Mouse (Mus musculus): ENCODE measurements around the gene Copz1.
A peak's percentile ranks its signal among the peaks of the same experiment; 100 is the strongest.
"Not testable (repeated sequence)": the region's sequence is repeated elsewhere in the genome, so short reads cannot be mapped to it uniquely, and the experiment has no call there.

Gene Copz1

GRCm38 (mm10) chr15:103252660-103253059, 19.9 kb upstream of the Copz1 start:
- no peak for DNase-seq (ENCODE audit: low spot score)

DNA sequence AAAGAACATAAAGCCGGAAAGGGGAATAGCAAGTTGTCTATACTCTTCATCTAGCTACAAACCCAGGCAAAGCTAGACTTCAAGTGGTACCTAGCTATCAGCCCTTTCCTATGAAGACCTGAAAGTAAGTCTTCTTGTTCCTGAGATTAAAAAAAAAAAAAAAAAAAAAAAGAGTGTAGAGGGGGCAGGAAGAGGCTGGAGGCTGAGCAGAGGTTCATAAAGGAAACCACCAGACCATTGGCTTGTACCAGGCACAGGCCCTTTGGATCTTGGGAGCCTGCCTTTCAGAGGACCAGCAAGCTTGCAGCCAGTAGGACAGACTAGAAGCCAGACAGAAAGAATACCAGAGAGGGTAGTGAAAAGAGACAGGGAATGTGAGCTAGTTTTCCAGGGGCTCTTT, 19.2 kb upstream of the Copz1 start:
- DNase-seq (ENCODE audit: low spot score) = no peak

DNA sequence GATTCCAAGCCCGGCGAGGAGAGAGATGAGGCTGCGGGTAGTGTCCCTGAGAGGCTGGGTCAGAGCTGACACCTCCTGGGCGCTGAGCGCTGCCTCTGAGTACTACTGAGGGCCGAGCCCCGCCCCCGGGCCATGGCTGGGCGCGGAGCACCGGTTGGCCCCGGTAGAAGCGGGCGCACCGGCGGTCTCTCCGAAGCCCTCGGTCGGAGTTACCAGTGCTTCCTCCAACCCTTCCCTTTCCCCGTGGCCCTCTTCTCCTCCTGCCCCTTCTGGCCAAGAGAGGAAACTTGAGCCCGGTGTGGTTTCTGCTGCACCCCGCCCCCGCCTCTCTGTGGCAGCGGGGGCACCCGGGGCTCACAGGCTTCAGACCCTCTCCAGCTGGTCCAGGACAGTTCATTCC, 17.3 kb upstream of the Copz1 start:
- no peak for DNase-seq (ENCODE audit: low spot score)

DNA sequence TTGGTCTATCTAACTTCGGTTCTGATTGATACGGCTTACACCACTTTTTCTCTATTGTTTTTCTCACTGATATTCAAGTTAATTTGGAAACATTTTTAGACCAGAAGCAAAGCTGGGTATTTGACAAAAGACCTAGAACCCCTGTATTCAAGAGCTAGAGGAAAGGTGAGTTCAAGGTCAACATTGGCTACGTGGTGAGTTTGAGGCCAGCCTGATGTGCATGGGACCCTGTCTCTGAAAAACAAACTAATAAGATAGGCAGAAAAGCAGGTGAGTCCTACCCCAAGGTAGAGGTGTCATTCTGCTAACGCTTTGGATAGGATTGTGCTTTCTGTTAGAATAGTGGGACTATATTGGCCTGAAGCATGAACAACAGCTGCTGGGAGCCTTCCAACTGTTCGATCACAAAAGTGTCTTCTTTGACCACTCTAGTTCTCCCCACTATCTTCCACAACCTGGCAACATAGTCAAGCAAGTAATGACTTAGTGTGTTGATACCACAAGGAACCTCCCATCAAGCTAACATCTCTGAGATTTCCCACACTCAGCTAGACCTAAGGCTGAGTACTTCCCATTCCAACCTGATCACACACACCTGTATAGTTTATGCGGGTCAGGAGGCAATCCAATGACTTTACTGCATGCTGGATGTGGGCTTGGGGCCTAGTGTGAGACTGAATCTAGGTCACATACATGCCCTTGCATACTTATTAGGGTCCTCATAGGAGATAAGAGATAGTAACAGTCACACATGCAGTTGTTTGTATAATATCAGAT, 16.1 kb upstream of the Copz1 start:
- no peak for DNase-seq (ENCODE audit: low spot score)

- DNase-seq (ENCODE audit: low spot score) = peak; percentile 98
Measured at GRCm38 (mm10) chr15:103257790-103258728, 14.5 kb upstream of the Copz1 start, which contains the start of gene Nfe2. TSS of gene Nfe2 (minus strand) at chr15:103258403.

DNA sequence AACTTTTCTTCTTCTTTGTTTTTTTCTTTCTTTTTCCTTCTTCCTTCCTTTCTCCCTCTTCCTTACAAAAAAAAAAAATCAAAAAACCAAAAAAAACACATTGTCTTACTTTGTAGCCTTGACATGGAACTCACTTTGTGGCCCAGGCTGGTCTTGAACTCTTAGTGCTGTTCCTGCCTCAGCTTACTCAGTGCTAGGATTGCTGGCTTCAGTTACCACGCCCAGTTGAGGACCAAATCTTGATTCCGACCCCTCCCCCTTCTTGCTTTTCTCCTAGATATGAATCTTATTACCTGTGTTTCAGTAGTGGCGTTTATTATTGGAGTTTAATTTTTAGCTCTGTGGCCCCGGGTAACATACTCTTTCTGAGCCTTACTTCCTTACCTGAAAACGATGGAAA, 13.4 kb upstream of the Copz1 start:
- no peak for DNase-seq (ENCODE audit: low spot score)

DNA sequence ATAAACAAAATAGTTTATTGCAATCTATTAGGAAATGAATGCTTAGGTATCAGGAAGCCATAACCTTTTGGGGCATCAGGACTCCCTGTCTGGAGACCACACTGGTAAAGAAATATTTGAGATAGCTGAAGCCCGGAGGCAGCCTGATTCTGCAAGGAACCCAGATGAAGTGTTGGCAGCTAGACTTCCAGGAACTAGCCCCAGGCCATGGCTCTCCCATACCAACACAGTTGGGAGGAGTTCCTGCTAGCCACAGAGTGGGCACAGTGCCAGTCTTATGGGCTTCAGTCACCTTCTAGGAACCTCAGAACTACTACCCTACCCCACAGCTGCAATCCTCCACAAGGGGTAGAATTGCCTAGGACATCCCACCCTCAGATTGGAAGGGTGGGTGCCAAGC, 12.5 kb upstream of the Copz1 start:
- no peak for DNase-seq (ENCODE audit: low spot score)

DNA sequence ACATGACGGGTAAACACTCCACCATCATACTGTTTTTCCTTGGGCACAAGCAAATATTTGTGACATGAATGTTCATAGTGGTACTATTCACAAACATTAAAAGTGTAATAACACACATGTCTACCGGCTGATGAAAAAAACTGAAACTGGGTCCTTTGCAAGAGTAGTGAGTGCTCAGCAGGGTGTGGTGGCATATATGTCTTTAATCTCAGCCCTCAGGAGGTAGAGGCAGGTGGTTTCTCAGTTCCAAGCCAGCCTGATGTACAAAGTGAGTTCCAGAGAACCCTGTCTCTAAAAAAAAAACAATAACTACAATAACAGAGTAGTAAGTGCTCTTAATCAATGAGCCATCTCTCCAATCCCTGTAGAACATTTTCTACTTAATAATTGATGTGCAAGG, 7.7 kb upstream of the Copz1 start:
- DNase-seq (ENCODE audit: low spot score) = no peak

DNA sequence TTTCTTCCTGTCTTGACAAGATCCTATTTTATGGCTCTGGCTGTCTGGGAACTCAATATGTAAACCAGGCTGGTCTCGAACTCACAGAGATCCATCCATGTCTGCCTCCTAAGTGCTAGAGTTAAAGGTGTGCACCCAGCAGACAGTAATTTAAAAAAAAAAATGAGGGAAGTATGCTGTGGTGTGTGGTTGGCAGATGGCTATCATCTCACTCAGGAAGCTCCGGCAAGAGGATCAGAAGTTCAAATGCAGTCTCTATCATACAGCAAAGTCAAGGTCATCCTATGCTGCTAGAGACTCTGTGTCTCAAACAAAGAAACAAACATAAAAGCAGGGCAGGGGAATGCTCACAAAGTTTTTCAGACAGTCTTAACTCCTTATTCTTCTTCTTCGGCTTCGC, 3.6 kb upstream of the Copz1 start:
- no peak for DNase-seq (ENCODE audit: low spot score)

- DNase-seq (ENCODE audit: low spot score) = not testable (repeated sequence)
Measured at GRCm38 (mm10) chr15:103275943-103276342, 3.4 kb downstream of the Copz1 start.

DNA sequence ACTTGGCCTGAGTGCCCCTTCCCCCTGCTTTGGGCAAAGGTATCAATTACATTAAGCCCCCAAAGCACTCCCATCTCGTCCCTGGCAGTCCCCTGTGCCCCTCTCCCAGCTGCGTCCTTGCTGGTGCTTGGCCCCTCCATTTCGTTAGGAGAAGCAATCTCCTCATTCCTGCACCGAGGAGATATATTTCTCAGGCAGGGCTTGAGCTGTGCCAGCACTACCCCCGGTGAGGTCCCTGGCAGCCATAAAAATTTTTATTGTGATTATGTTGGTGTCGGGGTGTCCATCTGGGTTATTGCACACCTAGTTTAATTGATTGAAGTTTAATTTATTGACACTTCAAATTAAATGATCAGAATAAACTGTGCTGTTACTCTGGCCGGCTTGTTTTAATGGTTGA, 5.4 kb downstream of the Copz1 start:
- no peak for DNase-seq (ENCODE audit: low spot score)

- DNase-seq (ENCODE audit: low spot score) = no peak
Measured at GRCm38 (mm10) chr15:103279750-103280149, 7.2 kb downstream of the Copz1 start.

GRCm38 (mm10) chr15:103280817-103281464, 8.4 kb downstream of the Copz1 start:
- DNase-seq (ENCODE audit: low spot score) = peak; percentile 73

GRCm38 (mm10) chr15:103281465-103282205, 9.1 kb downstream of the Copz1 start:
- no peak for DNase-seq (ENCODE audit: low spot score)

- DNase-seq (ENCODE audit: low spot score) = no peak
Measured at GRCm38 (mm10) chr15:103284066-103284465, 11.6 kb downstream of the Copz1 start.

DNA sequence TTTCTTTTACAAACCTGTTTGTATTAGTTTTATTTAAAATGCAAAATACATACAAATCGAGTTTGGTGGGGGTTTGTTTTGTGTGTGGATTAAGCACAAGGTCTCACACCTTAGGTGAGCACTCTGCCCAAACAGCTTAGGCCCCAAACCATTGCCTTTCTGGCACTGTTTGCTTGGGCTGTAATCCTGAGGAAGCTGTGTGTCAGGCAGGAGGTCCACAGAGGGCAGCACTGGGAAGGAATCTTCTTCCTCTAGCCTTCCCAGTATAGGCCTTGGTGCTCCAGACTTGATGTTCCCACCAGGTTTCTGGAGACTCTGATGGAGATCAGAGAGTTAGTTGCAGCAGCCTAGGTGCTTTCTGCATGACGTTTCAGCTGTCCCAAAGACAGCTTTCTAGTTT, 12.1 kb downstream of the Copz1 start:
- DNase-seq (ENCODE audit: low spot score) = no peak

DNA sequence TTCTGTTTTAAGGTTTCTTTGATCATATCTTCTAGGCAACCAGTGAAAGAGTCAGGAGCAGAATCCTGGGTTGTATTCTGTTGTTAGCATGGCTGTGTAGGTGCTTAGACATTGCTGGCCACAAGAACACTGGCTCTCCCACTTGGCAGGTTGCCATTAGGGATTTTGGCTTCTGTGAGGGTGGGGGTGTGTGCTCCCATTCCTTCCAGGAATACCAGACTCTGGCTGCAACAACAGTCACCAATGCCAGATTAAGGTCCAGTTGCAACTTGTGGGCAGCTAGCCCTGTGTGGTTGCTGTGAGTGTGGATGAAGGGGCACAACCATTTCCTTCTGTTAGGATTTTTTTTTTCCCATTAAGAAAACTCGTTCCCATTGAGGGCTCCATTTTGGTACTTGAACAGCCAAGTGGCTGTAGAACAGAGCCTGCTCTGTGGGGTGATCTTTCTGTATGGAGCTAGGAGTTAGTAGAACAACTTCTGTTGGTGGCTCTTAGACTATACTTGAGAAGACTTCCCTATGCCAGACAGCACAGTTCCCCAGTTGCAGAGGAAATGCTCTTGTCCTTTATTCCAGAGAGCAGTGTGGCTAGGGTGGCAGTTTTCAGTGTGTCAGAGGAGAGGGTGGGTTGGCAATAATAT, 13.4 kb downstream of the Copz1 start:
- DNase-seq (ENCODE audit: low spot score) = no peak

GRCm38 (mm10) chr15:103289600-103289999, 17.1 kb downstream of the Copz1 start:
- no peak for DNase-seq (ENCODE audit: low spot score)

- DNase-seq (ENCODE audit: low spot score) = no peak
Measured at GRCm38 (mm10) chr15:103290417-103290816, 17.9 kb downstream of the Copz1 start.

DNA sequence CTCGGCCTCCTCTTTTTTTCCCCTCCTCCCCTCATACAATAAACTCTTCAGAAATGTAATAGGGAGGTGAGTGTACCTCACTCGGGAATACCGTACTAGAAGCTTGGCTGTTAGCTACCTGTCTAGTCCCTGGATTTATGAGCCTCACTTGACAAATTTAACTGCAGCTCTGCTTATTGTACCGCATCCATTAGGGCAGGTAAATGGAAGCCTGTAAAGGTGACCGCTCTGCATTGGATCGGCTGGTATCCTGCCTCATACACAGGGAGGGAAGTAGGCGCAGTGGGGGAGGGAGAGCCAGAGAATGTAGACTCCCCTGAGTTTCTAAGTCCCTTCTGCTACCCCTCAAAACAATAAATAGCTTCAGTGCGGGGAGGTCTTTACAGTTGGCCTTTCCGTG, 18.3 kb downstream of the Copz1 start:
- no peak for DNase-seq (ENCODE audit: low spot score)

DNA sequence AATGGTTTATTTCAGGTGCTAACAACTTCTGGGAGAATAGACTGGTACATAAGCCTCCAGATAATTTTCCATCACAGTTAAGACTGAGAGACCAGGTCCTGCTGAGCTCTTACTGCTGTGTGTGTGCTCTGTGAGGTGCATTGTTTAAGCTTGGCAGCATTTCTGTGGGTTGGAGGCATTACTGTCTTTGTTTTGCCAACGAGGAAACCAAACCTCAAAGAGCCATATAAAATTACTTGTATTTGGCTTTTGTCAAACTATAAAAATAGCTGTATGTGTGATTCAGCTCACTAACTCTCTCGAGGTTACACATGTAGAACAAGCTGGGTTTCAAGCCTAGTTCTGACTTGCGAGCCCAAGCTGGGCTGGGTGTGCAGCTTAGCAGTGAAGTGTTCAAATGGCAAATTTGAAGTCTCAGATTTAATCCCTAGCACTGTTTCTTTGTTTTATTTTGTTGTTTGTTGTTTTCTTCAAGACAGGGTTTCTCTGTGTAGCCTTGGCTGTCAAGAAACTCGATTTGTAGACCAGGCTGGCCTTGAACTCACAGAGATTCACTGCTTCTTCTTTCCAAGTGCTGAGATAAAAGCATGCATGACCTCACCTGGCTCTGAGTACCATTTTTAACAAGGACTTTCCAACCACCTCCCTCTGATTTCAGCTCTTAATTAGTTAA, 20.3 kb downstream of the Copz1 start:
- DNase-seq (ENCODE audit: low spot score) = no peak

Data from c-Kit-positive CD71-positive TER-119-positive erythroid progenitor cells, embryonic 14.5 days (primary cell).